Mouse (Mus musculus): ENCODE results near the gene Me1. TPM values are rescaled to one million over a fixed set of nuclear protein-coding genes. Genes with fewer than 3 reads are reported as not detected.
"Not testable (repeated sequence)": the region's sequence is repeated elsewhere in the genome, so short reads cannot be mapped to it uniquely, and the experiment has no call there.

Me1 gene
- total RNA-seq, 2 experiments from 2014 or later = 62.2 to 67.6 TPM

GRCm38 (mm10) chr9:86652194-86652593 is 43.6 kb downstream of the Me1 start:
- no peak for DNase-seq

GRCm38 (mm10) chr9:86651254-86651653 is 44.5 kb downstream of the Me1 start:
- no peak for DNase-seq

DNA sequence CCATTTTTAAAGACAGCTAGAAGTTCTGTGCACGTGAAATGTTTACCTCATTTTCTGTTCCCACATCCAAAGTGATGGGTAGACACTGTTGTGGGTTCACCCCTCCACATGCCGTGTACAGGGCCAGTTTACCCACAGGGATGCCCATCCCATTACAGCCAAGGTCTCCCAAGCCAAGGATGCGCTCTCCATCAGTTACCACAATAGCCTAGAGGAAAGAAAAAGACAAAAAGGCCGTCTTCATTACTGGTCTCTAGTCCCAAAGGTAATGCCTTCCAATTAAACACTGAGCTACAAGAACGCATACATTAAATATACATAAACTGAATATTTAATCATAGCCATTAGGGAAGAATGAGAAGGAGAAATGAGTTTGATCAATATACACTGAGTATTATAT is 44.9 kb downstream of the Me1 start:
- DNase-seq = no peak

DNA sequence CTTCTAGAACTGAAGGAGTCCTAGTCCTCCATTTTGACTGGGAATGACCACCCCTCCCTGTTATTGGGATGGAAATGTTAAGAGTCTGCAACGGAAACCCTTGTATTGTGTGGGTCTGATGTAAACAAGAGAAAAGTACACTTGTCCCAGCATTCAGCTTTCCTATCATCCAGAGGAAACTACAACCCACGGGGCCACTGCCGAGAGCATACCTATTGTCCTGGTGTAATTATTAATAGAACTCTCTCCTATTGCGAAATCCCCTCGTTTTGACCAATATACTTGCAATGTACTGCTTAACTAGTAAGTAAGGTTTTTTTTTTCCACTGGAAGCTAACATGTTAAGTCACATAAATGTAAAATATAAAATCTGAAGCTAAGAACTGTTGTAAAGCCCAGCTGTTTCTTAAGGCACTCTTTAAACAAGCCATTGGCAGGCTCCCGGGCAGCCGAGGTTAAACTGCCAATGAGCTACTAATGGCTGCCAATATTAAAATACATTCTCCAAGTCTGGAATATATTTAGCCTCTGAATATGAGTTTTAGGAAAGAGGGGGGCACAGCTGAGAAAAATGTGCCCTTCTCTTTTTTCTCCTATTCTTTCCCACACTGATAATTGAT is 47.7 kb downstream of the Me1 start:
- no peak for DNase-seq

- DNase-seq = no peak
Observed at GRCm38 (mm10) chr9:86646807-86647206, 48.9 kb downstream of the Me1 start.

DNA sequence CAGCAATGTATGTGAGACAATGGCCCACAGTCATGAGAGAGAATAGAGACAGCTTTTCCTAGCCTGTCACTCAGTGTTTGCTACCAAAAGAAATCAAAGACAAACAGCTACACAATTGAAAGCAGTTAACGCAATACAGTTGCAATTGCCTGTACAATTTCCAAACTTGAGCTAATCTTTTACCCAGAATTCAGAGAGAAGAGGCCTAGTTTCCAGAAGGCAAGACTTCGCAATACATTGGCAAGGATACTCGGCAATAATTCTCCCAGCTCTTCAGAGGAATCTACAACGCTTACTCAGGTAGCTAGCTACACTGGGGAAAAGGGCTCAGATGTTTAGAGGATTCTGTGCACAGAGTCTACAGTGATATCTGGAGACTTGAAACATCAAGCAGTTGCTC is 52.3 kb downstream of the Me1 start:
- no peak for DNase-seq

- no peak for DNase-seq
Observed at GRCm38 (mm10) chr9:86638771-86639170, 57.0 kb downstream of the Me1 start.

- no peak for DNase-seq
Observed at GRCm38 (mm10) chr9:86631153-86631552, 64.6 kb downstream of the Me1 start.

DNA sequence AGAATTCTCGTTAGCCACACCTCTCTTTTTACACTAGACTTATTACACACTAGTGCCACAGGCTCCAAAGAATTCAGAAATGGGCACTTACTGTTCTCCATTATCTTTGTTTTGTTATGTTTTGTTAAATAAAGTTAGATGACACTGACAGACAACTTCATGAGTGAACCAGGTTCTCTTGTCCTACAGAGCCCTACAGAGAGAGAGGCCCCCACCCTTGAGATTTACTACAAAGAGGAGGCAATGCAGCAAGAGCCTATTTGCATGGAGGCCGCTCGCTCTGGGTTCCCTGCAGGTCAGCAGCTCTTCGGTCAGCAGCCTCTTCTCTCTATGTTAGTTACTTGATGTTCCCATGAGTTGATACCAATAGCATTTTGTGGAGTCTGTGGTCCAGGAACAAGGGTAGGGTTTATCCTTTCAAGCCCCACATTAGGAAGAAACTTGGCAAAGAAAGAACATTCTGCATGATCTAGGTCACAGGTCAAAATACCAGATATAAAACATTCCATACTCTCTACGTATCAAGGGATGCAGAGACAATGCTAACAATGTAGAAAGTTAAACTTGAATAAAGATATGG is 65.3 kb downstream of the Me1 start:
- no peak for DNase-seq

DNA sequence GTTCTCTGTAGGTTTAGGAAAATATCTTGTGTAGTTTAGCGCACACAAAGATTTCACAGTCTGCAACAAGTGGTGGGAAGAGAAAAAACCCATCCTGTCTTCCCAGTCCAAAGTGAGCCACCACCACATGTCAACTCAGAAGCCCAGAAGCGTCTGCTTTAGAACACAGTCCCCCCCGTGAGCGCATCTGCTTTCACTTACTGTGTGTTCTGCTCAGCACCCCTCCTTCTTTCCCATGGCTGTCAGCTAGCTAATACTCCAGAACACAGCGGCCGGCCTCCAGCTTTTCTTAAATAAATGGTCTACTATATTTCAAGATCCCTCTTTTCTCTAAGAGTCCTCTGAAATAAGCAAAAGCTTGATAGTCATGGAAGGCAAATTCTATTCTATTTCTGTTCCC is 66.4 kb downstream of the Me1 start:
- DNase-seq = no peak

GRCm38 (mm10) chr9:86627745-86628496 is 67.8 kb downstream of the Me1 start:
- DNase-seq = no peak

DNA sequence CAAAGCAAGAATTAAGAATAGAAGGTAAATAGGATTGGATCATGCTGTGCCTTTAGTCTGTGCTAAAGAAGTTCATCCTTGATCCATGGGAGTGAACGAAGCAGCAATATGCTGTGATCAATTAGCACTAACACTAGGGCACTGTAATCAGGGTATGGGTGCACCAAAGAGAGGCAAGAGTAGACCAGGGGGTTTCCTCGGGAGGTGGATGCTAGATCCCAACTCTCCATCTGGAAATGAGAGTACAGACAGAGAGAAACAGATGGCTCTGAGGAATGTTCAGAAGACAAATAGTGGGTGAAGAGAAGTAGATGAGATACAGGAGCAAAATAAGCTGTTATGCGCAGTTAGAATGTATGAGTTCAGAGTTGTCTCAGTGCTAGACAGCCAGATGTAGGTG is 68.8 kb downstream of the Me1 start:
- peak; percentile 25 to 41 for DNase-seq

DNA sequence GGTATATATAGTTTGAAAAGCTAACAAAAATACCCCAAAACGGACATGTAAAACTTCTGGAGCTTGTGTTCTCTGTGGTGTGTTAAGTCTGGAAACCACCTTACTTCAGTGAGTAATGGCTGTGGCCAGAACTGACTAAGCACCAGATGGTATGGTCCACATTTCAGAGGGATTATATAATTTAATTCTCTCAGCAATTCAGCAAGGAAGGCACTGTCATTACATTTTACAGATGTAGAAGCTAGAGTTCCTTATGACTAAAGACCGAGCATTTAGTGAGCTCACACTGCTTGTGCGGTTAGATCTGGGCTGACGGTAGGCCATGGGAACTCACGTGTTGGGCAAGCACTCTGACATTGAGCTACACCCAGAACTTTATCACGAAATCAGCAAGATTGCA is 71.0 kb downstream of the Me1 start:
- DNase-seq = no peak

DNA sequence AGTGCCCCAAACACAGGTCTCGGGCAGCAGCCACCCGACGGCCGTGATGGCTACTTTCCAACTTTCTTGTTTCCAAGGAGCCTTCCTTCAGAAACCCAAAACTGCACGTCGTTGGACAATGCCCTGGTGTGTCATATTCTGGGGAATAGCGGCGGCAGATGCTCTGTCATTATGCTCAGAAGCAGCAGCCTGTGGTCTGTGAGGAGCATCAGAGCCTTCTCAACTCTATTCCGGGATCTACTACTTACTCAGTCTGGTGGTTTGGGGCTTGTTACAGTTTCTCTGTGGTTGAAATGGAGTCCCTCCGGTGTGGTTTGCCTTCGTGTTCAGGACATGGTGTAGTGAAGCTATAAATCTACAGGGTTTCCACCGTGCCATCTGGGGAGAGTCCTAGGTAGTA is 71.7 kb downstream of the Me1 start:
- no peak for DNase-seq

DNA sequence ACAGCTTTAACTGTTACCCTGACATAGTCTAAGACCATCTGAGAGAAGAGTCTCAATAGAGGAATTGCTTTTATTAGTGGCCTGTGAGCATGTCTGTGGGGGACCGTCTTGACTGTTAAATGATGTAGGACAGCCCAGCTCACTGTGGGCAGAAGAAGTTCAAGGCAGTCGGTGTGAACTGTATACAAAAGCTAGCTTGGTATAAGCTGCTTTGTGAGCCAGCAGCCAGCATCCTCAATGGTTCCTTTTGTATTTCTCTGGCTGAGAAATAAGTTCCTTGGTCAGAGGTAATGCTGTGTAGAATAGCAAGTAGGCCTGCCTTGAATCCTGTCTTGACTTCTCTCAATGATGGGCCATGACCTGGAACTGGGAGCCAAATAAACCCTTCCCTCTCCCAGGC is 73.7 kb downstream of the Me1 start:
- DNase-seq = no peak

DNA sequence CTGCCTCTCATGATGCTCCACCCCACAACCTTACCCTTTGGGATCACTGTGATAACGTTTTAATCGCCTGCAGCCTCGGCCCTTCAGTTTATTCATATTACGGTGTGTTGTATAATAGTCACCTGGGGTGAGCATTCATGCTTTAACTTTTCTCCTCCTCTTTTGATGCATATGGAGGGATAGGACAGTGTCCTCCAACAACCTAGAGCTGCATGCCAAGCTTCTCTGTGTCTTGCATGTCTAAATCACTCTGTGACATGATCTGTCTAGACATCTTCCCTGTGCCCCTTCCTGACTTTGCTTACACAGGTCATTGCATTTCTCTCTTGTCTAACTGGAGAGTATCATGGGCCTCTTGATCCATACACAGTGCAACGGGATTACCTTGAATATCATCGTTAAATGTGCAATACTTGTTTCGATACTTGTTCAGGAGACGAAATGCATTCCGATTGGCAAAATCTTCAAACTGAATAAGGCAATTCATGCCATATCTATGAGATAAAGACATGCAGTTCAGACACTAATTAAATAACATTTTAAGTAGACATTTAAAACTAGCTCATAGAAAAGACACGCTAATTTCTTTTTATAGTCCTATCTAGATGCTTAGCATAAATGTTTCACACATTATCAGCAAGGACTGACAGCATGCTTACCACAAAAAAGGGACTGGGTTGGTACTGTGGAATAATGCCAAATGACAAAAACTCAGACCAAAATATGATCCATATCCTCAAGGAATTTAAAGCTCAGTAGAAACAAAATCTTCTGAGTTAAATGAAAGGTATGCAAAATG is 76.2 kb downstream of the Me1 start:
- no peak for DNase-seq

- DNase-seq = no peak
Observed at GRCm38 (mm10) chr9:86617837-86618492, 77.8 kb downstream of the Me1 start.

- DNase-seq = no peak
Observed at GRCm38 (mm10) chr9:86615765-86616164, 80.0 kb downstream of the Me1 start.

- no peak for DNase-seq
Observed at GRCm38 (mm10) chr9:86612091-86612490, 83.7 kb downstream of the Me1 start.

- DNase-seq = no peak
Observed at GRCm38 (mm10) chr9:86605776-86606175, 90.0 kb downstream of the Me1 start.

DNA sequence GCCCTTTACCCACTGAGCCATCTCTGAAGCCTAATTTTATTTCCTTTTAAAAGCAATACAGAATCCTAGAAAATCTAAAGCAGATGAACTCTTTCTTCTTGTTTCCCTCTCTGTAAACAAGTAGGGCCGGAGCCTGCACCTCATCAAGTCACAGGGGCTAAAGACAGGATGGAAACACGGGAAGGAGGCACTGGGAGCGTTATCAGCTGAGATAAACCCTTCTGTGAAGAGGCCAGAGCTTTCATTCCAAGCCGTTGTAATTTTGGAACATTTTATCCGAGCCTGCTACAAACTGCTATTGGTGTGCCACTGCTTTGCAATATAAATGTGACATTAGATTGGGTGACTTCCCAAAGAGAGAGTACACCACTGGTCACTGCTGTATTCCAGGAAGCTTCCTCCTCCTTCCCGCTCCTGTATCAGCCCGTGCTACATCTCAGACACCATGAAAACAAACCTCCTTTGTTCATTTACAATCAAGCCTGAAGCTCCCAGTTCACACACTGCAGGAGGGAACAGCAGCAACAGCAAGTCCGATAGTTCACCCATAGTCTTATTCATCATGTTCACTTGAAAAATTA is 95.9 kb downstream of the Me1 start:
- DNase-seq = no peak

- not testable (repeated sequence) for DNase-seq
Observed at GRCm38 (mm10) chr9:86596983-86597382, 98.8 kb downstream of the Me1 start.
